Mouse (Mus musculus): Measurements from ENCODE around the gene Zfp169. TPM values are rescaled to one million over a fixed set of nuclear protein-coding genes. Genes with fewer than 3 reads are reported as not detected.

The Zfp169 gene
- total and polyA plus RNA-seq, 3 experiments = 2.9 to 6.6 (median 4.2) TPM

DNA sequence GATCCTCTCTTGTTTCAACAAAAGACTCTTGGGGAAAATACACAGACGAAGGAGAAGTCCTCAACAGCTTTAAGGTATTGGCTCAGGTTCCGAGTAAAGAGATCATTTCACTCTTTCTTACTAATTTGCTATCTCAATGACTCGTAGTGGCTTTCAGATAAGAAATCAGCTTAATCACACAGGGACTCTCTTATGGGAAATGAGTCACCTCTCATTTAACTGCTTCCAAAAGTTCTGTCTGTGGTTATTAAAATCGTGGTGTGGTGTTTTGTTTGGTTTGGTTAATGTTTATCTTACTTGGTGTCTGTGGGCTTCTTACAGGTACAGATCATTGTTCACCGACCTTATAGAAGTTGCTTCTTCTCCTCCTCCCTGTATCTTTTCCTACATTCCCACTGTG lies 10.8 kb downstream of the Zfp169 start:
- no peak overlapping the region for H3K9ac ChIP-seq (ENCODE audit: insufficient read depth, low read depth)

GRCm38 (mm10) chr13:48498676-48499075 lies 14.6 kb downstream of the Zfp169 start:
- TF ChIP-seq ZNF384 (IDR thresholded peaks at IDR 0.05; ENCODE audit: low read depth, low read length) (no peak), E2F4 (IDR thresholded peaks at IDR 0.05; ENCODE audit: insufficient replicate concordance, low read depth, low read length) (no peak), MEF2A (IDR thresholded peaks at IDR 0.05; ENCODE audit: borderline replicate concordance, low read depth, low read length) (no peak), JUN (IDR thresholded peaks at IDR 0.05; ENCODE audit: insufficient read depth, low read depth, low read length) (no peak), UBTF (IDR thresholded peaks at IDR 0.05; ENCODE audit: low read depth, low read length) (no peak), TBP (conservative IDR thresholded peaks at IDR 0.05; ENCODE audit: low read depth, low read length) (no peak), MAFK (IDR thresholded peaks at IDR 0.05; ENCODE audit: insufficient replicate concordance, low read length) (no peak), CHD1 (IDR thresholded peaks at IDR 0.05; ENCODE audit: low read depth, low read length) (no peak)
- DNase-seq (ENCODE audit: extremely low read depth) = no peak
- H3K9me3 ChIP-seq (replicated peaks; ENCODE audit: low read length) = peaks cover 12% of the 10 kb centered on the region
- in situ Hi-C loops (cut with MboI; ENCODE audit: low pct_ligation_motif_present, low pct_unique_long_range_greater_than_20kb, low sequenced_read_pairs) = no loop called here
- H3K4me1 ChIP-seq (ENCODE audit: control insufficient read depth in 1 of 2, insufficient read depth in 2 of 2) = peaks cover 0 to 2% of the 10 kb centered on the region in 2 experiments; a peak in 2 of 4 replicates
- H3K36me3 ChIP-seq (replicated peaks in 1 of 2; ENCODE audit: control insufficient read depth in 1 of 2, insufficient read depth in 1 of 2, low read length in 1 of 2) = peaks cover 16 to 61% of the 10 kb centered on the region in 2 experiments
- no peaks in the 10 kb centered on the region for H3K27me3 ChIP-seq (replicated peaks)
- no peak overlapping the region for H3K4me3 ChIP-seq (replicated peaks in 1 of 3; ENCODE audit: low read depth in 2 of 3, low read length in 2 of 3, poor library complexity in 1 of 3)
- no peak overlapping the region for H3K9ac ChIP-seq (ENCODE audit: insufficient read depth, low read depth)
- dilution Hi-C loops (cut with MboI; ENCODE audit: extremely low pct_ligation_motif_present, extremely low pct_unique_long_range_greater_than_20kb, low sequenced_read_pairs) = no loop called here
- no peak overlapping the region for H3K4me2 ChIP-seq (ENCODE audit: insufficient read depth, low read depth, poor library complexity, severe bottlenecking)
- H3K79me2 ChIP-seq (replicated peaks; ENCODE audit: control insufficient read depth, extremely low read depth, insufficient read depth, poor library complexity, severe bottlenecking) = no peaks in the 10 kb centered on the region
- H3K27ac ChIP-seq (ENCODE audit: insufficient read depth, low read depth) = no peak overlapping the region

More for the DNA sequence above, 10.8 kb downstream of the Zfp169 start:
- Histone ChIP-seq H3K4me2 (ENCODE audit: insufficient read depth, low read depth, poor library complexity, severe bottlenecking) (no peak overlapping the region), H3K27me3 (replicated peaks) (no peaks in the 10 kb centered on the region), H3K27ac (ENCODE audit: insufficient read depth, low read depth) (no peak overlapping the region), H3K4me1 (ENCODE audit: control insufficient read depth in 1 of 2, insufficient read depth in 2 of 2) (no peaks in the 10 kb centered on the region), H3K4me3 (replicated peaks in 1 of 3; ENCODE audit: low read depth in 2 of 3, low read length in 2 of 3, poor library complexity in 1 of 3) (no peak overlapping the region), H3K9me3 (replicated peaks; ENCODE audit: low read length) (peaks cover 2% of the 10 kb centered on the region), H3K36me3 (replicated peaks in 1 of 2; ENCODE audit: control insufficient read depth in 1 of 2, insufficient read depth in 1 of 2, low read length in 1 of 2) (peaks cover 28 to 78% of the 10 kb centered on the region in 2 experiments), H3K79me2 (replicated peaks; ENCODE audit: control insufficient read depth, extremely low read depth, insufficient read depth, poor library complexity, severe bottlenecking) (no peaks in the 10 kb centered on the region)
- TF ChIP-seq CHD2 (IDR thresholded peaks at IDR 0.05; ENCODE audit: low read length) (no peak), RAD21 (IDR thresholded peaks at IDR 0.05; ENCODE audit: low read depth, low read length) (no peak), MXI1 (IDR thresholded peaks at IDR 0.05; ENCODE audit: low read depth, low read length) (no peak), EP300 (IDR thresholded peaks at IDR 0.05; ENCODE audit: low read length) (no peak), JUND (conservative IDR thresholded peaks at IDR 0.05; ENCODE audit: low read depth, low read length) (no peak), MAZ (IDR thresholded peaks at IDR 0.05; ENCODE audit: low read depth, low read length) (no peak)
- dilution Hi-C loops (cut with MboI; ENCODE audit: extremely low pct_ligation_motif_present, extremely low pct_unique_long_range_greater_than_20kb, low sequenced_read_pairs) = no loop called here
- in situ Hi-C loops (cut with MboI; ENCODE audit: low pct_ligation_motif_present, low pct_unique_long_range_greater_than_20kb, low sequenced_read_pairs) = no loop called here
- DNase-seq (ENCODE audit: extremely low read depth) = no peak

All from CH12.LX (cell line).